Mouse (Mus musculus) retina, postnatal 7 days (tissue): ENCODE measurements around the gene N4bp2.
"Not testable (repeated sequence)": the region's sequence is repeated elsewhere in the genome, so short reads cannot be mapped to it uniquely, and the experiment has no call there.

ENCODE experiments used
- DNase-seq: peaks from one replicate; pipeline ENCODE4 v3.0.0-alpha.2; 2012; ENCODE audit warnings: low read depth, low spot score

The N4bp2 gene

DNA sequence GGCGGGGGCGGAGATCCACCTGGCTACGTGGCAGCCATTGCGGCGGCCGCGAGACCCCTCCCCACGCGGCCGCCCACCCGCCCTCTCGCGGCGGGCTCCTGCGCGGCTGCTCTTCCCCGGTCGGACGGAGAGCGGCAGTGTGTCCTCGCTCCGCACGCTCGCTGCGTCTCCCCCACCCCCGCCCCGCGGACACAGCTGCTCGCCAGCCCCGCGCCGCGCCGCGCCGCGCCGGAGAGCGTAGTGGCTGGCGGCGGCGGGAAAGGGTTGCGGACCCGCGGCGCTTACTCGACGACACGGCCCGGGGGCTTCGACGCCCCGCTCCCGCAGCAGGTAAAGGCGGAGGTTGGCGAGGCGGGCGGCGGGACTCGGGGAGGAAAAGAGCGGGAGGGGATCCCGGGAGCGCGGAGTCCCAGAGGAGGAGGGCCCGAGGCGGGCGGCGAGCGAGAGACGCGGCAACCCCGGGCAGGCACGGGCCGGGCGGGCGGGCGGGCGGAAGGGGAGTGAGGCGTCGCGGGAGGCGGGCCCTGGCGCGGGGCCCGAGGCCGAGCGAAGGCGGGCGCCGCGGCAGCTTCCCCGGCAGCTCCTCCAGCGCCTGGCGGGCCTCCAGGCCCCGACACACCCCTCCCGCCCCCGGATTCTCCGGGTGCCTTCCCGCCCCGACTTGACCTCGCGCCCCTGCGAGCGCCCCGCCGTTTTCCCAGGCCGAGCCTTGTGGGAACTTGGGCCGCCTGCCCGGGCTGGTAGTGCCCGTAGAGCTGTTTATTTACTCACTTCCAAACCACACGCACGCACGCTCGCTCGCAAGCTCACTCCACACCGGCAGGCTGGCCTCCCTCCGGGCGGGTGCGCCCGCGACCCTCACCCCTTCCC, 830 bp downstream of the N4bp2 start:
- peak; percentile 81 for DNase-seq

DNA sequence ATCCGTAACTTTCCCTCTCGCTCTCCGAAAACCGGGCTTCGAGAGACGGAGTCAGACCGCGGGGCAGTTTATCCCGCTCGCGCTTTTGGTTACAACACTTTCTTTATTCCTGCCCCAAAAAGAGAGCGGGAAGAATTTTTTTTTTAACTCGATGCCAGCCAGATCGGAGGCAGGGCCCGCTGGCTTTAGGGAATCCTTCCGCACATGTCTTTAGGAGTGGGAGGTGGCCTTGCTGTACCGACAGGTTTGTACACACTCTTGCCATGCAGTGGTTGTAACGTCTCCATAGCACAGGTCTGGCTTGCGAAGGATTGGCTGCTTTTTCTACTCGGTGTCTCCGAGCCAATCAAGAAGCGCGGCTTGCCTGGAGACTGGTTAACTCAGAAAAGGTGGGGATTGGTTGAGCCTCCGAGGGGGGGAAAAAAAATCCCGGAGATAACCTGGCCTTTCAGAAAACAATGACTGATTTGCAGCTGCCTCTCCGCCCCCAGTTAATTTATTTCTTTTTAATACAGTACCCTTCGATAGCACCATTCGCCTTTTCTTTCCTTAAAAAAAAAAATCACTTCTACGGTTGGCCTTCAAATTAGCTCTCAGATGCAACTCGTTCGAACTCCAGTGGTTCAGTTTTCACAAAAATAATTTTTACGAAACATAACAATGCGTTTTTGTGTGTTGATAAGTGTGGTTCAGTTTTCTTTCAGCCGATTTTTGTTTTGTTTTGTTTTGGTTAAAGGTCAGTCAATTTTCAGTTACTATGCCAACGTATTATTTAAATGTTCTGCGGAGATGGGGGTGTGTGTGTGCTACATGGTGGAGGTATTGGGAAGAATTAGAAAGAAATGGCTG, 1.7 kb downstream of the N4bp2 start:
- peak; percentile 75 for DNase-seq

DNA sequence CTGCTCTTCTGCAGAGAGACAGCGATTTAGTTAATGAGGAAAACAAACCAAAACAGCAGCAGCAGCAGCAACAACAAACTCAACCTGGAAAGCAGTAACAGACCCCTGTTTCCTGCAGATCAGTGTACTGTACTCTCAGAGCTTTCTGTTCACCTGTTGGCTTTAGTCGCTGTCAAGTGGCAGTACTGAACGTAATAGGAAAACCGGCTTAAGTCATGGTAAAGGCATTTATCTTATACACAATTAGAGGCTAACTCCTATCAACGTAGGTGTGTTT, 2.3 kb downstream of the N4bp2 start:
- DNase-seq, result no peak

DNA sequence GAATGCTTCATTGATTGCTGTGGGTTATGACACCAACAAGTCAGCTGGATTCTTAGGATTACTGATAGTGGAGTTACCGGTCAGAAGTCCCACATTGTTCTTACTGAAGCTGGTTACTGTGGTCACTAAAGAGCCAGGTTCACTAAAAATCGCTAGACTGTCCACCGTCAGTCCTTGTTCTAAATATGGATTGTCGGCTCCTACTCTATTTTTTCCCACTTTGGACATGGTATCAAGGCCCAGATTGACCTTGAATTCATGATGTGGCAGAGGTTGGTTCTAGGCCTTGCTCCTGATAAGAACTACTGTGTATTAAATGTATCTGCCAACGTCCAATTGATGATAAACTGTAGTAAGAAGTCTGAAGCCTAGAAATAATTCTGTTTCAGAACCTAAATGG, 4.7 kb downstream of the N4bp2 start:
- no peak for DNase-seq

DNA sequence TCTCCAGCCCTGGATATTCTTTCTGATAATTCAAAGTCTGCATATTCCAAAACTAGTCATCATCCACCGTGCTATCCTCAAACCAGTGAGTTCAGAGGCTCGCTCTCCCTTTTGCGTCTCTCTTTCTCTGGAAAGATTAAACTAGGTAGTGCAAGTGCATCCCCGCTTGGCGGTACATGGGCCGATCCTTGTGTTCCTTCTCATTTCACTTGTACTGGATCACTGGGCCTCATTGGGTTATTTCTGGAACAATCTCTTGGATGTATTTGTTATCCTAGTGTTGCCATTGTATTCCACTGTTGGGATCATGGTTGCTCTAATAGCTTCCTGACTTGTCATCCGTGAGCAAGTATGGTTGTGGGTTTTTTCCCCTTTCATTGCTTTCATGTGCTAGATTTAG, 6.7 kb downstream of the N4bp2 start:
- DNase-seq, result no peak

DNA sequence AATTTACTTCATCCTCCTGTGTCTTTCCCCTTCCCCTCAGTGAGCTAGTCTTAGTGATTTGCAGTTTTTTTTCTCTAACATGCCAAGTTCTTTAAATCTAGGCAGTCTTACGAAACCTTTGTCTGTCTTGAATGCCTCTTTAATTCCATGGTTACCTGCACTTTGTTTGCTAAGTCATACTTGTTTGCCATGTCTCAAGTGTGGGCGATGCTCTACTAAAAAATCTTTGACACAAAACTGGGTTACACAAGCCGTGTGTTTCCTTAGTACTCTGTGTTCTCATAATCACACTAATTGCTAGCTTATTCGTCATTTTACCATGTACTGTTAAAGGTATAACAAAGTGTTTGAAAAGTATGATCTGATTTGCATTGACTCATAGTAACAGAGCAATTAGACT, 7.2 kb downstream of the N4bp2 start:
- DNase-seq, result no peak

DNA sequence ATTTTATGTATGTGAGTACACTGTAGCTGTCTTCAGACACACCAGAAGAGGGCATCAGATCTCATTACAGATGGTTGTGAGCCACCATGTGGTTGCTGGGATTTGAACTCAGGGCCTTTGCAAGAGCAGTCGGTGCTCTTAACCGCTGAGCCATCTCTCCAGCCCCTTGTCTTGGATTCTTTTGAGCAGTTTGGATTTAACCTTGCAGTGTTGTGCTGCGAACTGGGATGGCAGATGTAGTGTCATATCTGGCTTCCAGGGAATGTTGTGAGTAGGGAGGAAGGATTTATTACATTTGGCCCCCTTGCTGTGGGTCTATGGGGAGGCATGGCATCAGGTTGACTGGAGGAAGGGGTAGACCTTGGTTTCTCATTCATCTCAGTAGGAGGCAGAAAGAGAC, 10.6 kb downstream of the N4bp2 start:
- DNase-seq, result not testable (repeated sequence)

DNA sequence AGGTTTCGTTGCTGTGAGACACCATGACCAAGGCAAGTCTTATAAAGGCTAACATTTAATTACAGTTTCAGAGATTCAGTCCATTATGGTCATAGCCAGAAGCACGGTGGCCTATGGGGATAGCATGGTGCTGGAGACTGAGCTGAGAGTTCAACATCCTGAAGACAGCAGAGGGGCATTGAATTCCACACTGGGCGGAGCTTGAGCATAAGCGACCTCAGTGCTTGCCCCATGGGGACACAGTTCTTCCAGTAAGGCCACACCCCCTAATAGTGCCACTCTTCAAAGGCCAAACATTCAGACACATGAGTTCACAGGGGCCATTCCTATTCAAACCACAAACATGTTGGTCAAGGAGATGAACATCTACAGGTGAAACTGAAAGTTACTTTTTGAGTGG, 12.8 kb downstream of the N4bp2 start:
- DNase-seq, result no peak

DNA sequence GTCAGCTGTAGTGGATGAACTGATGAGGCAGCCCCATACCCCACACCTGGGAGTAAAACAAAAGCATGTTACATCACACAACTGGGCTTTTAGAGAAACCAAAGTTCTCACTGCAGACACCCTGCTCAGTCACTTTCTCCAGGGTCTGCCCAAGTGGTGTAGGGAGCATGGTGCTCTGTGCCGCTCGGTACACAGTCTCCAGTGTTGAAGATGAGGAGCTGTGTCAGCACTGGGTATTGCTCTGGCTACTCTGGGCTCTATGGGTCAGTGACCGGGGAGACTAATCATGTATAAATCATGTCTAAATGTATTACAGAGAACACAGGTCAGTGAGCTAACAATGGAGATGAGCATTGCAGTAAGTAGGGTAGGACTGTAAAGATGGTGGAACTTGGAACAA, 13.6 kb downstream of the N4bp2 start:
- no peak for DNase-seq

DNA sequence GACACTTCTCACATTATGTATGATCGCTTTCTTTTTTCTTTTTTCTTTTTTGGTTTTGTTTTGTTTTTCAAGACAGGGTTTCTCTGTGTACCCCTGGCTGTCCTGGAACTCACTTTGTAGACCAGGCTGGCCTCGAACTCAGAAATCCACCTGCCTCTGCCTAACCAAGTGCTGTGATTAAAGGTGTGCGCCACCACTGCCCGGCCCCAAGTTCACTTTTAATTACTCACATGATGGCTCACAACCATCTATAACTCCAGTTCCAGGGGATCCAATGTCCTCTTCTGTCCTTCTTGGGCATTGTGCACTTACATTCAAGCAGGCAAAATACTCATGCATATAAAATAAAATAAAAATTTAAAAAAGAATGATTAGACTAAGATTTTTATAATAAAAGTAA, 15.7 kb downstream of the N4bp2 start:
- DNase-seq, result not testable (repeated sequence)

DNA sequence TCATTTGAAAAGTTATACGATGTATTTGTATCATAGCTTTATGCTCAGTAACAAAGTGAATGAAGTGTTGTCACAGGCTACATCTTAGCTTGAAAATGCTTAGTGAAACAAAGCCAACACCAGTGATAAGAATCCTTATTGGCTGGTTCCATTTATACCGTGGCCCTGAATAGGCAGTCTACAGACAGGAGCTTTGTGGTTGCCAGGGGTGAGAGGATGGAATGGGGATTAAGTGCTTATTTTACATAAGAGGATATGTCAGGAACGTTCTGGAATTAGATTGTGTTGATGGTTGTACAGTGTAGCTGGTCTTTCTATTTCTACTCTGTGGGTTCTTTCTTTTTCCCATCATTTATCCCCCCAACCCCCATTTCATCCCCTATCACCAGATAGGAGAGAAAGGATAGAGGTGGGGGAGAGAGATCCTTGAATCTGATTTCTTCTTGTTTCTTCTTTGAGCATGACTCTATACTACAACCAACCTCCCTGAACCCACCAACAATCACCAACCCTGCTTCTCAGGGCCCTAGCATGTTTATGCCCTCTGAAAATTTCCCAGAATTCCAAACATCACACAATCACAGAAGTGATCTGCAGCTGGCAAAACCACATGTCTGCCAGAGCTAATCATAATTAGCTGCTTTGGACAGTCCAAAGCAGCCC, 16.2 kb downstream of the N4bp2 start:
- DNase-seq, result peak; percentile 69

DNA sequence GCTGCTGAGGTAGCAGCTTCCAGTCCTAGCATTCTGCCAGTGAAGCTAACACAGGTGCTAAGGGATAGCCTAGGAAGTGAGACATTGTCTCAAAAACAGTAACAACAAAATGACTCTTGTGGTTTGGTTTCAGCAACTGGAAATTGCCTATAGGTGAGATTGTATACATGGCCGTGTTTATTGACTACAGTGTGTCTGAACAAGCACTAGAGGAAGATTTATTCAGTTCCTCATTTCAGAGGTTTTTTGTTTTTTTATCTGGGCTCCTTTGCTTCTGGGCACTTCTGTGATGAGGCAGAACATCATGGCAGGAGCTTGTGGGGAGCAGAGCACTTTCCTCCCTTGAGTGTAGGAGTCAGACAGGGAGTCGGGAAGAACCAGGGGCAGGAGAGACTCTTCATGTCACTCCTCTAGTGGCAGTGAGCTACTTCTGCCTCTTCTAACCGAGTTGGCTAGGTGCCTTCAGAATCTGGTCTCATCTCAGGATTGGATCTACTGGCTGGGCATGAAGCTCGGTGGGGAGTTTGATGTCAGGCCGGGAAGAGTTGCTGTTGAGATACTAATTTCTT, 17.9 kb downstream of the N4bp2 start:
- DNase-seq, result no peak

DNA sequence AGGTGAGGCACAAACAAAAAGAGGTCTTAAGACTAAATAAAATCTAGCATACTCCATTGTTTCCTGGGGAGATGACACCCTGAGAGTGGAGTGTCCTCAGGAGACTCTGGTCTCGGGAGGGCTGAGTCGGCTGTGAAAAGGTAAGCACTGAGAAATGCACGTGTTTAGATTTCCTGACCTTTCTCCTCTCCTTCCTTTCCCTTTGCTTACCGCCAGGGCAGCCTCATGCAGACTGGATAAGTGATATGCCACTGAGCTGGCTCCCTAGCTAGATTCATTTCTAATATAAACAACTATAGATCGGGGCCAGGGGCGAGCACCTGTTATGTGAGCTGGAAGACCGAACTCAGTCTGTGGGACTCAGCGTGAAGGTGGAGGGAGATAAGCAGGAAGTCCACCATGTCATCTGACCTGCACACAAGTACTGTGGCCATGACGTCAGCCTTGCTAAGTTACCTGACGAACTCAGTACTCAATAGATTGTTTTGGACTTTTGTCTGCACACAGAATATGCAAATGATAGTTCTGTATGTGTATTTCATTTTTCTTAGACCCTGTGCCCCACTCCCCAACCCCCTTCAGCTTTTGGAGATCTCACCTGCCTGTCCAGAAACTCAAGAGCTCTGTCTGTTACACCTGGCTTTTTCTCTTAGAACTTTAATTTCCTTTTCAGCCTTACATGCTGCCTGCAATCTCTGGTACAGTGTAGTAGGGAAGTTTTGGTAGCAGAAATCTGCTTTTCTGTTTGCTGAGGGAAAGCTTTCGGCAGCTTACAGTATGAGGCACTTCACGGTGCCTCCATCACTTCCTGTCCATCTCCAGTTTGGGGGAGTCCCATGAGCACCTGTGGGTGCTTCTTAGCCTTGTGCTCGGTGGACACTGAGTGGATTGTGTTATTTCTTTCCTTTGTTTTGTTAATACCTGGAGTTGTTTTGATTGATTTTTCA, 18.7 kb downstream of the N4bp2 start:
- no peak for DNase-seq

DNA sequence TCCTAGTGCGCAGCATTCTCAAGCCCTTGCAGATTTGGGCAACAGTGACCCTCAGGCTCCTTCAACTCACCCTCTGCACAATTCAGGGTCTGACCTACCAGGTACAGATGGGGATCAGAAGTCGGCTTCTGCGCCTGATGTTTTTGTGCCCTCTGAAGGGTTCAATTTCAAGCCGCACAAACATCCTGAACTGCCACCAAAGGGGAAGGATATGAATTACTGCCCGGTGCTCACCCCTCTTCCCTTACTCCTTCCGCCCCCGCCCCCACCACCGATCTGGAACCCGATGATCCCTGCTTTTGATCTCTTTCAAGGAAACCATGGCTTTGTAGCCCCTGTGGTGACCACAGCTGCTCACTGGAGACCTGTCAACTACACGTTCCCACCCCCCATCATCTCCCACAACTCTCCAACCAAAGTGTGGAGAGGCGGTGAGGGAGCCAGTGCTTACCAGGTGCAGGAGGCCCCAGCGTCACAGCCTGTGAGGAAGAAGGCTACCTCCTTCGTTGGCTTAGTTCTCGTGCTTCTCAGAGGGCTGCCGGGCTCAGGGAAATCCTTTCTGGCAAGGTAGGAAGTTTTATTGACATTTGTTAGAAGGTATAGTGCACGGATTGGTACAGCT, 27.4 kb downstream of the N4bp2 start:
- no peak for DNase-seq

DNA sequence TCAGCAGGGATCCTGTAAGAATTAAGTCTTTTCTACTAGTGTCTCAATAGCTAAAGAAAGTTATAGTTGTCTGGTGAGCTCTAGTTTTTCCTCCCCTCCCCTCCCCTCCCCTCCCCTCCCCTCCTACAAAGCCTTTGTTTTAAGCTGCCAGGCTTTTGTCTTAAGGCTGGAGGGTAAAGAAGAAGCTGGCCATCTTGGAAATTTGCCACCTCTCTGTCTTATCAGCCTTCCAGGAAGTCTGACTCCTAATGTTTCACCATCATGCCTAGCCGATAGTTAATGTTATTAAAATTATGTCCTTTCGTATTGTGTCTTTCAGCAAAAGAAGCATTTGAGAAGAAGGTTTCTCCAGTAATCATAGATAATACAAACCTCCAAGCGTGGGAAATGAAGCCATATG, 30.9 kb downstream of the N4bp2 start:
- DNase-seq, result peak; percentile 4

DNA sequence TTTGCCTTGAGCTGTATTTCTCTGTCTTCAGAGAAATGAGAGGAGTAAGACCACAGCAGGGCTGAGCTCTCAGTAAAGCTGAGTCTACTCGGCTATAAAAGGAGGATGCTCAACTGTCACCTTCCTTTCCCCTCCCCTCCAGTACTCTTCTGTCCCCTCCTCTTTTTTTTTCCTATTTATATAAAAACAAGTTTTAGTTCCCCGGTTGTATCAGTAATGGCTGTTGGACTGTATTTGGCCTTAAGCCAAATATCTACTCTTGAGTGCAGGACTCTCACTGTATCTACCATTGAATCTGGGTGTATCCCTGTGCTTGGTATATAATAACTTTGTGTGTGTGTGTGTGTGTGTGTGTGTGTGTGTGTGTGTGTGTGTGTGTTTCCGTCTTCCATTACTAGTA, 31.4 kb downstream of the N4bp2 start:
- no peak for DNase-seq

DNA sequence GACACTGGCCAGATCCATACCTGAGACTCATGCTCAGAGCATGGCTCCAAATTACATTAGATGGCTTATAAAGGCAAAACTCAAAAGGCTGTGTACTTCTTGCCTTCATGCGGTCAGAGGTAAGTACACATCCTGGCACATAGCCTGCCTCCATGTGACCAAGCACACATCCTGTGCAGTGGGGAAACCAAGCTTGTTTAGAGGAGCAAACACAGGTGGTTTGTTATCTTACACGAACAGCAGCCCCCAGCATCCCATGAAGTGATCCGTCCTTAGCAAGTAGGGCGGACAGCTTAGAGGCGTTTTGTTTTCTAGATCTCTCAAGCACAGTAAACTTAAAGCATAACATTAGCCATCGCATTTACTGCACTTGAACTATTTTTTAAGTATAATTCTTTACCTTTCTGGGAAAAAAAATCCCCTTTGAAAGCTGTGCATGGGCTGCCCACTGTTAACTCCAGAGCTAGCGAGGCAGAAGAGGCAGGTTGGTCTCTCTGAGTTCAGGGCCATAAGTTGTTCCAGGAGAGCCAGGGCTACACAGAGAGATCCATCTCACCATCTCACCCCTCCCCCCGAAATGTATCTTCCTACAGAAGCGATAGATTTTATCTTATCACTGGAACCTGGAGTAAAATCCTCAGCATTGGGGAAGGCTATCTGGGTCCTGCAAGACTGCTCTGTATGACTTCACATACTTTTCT, 32.1 kb downstream of the N4bp2 start:
- no peak for DNase-seq

DNA sequence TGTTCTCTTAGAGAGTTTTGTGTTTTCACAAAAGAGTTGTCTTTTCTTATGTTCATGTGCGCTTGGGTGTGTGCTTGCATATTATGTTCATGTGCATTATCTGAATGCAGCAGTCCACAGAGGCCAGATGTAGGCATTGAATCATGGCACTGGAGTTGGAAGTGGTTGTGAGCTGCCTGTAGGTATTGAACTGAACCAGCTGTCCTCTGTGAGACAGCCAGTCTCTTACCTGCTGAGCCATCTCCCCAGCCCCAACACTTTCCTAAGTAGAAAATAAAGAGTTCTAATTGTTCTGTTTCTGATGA, 32.6 kb downstream of the N4bp2 start:
- no peak for DNase-seq

DNA sequence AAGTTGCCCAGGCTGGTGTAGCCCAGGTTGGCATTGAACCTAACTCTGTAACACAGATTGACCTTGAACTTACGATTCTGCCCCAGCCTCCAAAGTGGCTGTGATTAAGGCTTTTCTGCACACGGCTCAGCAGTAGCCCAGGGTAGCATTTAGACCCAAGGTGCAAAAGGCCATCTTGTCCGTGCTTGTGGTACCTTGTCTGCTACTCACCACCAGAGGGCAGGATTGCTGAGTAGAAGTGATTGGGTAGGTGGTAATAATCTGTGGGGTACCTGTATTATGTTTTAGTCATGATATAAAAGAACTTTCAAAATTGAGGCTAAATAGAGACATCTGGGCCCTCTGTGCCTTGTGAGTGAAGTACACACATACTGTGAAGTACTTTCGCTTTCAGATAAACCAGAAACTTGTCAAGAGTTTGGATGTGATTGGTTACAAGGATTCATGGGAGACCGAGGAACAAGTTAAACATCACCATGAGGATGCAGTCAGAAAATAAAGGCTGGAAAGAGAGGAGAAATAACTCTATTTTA, 60.3 kb downstream of the N4bp2 start:
- DNase-seq, result peak; percentile 11

DNA sequence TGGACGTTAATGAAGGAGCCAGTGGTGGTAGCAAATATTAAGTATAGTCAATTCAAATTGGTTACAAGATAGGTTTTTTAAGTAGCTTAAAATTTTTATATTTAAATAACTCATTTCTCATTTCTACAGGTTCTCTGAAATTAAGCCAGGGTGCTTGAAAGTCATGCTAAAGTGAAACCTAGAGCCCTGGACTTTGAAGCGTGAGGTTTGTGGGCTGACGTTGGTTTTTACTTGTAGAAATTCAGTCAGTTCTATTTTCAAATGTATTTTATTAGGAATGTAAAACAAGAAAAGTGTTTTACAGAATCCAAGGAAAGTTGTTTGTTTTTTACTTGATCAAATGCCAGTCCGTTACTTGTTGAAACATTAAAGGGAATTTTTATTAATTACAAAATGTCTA, 63.2 kb downstream of the N4bp2 start:
- no peak for DNase-seq
